Mouse (Mus musculus) limb, embryonic 10.5 days (tissue): ENCODE results near the gene Foxj1. TPM values are rescaled to one million over a fixed set of nuclear protein-coding genes. Genes with fewer than 3 reads are reported as not detected.
A peak's percentile ranks its signal among the peaks of the same experiment; 100 is the strongest.

Source experiments
- DNase-seq: peaks from one replicate; pipeline ENCODE4 v3.0.0-alpha.2; 2017; ENCODE audit warnings: low spot score
- H3K27ac ChIP-seq: fragments of 300-500 bp; sonication (generic); 2 replicates; pipeline ENCODE4 v1.5.1; 2016; ENCODE audit warnings: mild to moderate bottlenecking
- H3K27me3 ChIP-seq: fragments of 300-500 bp; sonication (generic); 2 replicates; pipeline ENCODE4 v1.6.1; 2016; ENCODE audit warnings: low read depth, mild to moderate bottlenecking; ENCODE audit not compliant: poor library complexity, severe bottlenecking
- H3K36me3 ChIP-seq: fragments of 300-500 bp; sonication (generic); 2 replicates; pipeline ENCODE4 v1.6.1; 2016; ENCODE audit warnings: mild to moderate bottlenecking, moderate library complexity
- H3K4me1 ChIP-seq: fragments of 300-500 bp; sonication (generic); 2 replicates; pipeline ENCODE4 v1.6.1; 2016
- H3K4me3 ChIP-seq: fragments of 300-500 bp; sonication (generic); 2 replicates; pipeline ENCODE4 v1.5.1; 2016; ENCODE audit warnings: mild to moderate bottlenecking, moderate library complexity
- H3K9me3 ChIP-seq: fragments of 300-500 bp; sonication (generic); replicated peaks from 2 replicates; pipeline ENCODE4 v1.6.1; 2016; ENCODE audit warnings: mild to moderate bottlenecking
- WGBS: fragments of 180-500 bp; shearing (Covaris S2); methylation state at CpG from one replicate; pipeline ENCODE4 v1.1.7; 2016; 5-methylcytosine and 5-hydroxymethylcytosine counted together
- polyA plus RNA-seq: library from polyadenylated mRNA; unstranded; fragments of >200 nt; fragmentation: Nextera tagmentation; extraction: Ambion mirVana; gene quantifications from 2 replicates; pipeline ENCODE4 v1.2.1, GENCODE M21; 2016

Gene Foxj1
- polyA plus RNA-seq, 1 experiment from 2014 or later, result 0.68 TPM

- Histone ChIP-seq H3K27ac (no peak overlapping the region), H3K36me3 (peaks cover 25% of the 10 kb centered on the region), H3K4me1 (peaks cover 12% of the 10 kb centered on the region), H3K9me3 (no peaks in the 10 kb centered on the region), H3K27me3 (peaks cover 4% of the 10 kb centered on the region; the same call in 1 of the 2 replicates), H3K4me3 (no peak overlapping the region)
- no peak for DNase-seq
- WGBS, result 91% methylated on average over 12 of the region's 12 CpGs
Measured at GRCm38 (mm10) chr11:116307762-116308531, 27.3 kb downstream of the Foxj1 start.

DNA sequence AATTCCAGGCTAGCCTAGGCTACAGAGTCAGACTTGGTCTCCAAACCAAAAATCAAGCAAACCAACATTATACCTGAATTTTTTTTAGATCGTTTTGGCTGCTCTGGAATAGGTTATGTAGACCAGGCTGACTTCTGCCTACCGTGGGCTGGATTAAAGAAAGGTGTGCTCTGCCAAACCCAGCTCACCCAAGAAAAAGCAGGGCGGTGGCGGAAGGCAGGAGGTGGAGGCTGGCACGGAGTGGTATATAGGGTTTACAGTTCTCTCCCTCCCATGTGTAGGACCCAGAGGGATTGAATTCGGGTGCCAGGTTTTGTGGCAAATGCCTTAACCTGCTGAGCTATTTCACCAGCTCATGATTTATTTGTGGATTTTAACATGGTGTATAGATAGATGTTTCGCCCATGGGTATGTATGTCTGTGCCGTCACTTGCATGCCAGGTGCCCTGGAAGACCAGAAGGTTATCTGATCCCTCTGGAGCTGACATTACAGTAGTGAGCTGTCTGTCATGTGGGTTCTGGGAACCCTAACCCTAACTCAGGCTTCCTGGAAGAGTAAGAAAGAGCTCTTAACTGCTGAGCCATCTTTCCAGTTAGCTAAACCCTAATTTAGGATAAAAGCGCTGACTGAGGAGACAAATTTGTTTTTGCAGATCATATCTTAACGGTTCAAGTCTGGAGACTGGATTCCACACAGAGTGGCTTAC, 28.0 kb downstream of the Foxj1 start, which contains the start of gene Exoc7:
TSS of gene Exoc7 (minus strand) at position 215 of the 707 bp plus-strand sequence.
- H3K27ac ChIP-seq, result peak within 1 kb of the TSS; percentile 82

DNA sequence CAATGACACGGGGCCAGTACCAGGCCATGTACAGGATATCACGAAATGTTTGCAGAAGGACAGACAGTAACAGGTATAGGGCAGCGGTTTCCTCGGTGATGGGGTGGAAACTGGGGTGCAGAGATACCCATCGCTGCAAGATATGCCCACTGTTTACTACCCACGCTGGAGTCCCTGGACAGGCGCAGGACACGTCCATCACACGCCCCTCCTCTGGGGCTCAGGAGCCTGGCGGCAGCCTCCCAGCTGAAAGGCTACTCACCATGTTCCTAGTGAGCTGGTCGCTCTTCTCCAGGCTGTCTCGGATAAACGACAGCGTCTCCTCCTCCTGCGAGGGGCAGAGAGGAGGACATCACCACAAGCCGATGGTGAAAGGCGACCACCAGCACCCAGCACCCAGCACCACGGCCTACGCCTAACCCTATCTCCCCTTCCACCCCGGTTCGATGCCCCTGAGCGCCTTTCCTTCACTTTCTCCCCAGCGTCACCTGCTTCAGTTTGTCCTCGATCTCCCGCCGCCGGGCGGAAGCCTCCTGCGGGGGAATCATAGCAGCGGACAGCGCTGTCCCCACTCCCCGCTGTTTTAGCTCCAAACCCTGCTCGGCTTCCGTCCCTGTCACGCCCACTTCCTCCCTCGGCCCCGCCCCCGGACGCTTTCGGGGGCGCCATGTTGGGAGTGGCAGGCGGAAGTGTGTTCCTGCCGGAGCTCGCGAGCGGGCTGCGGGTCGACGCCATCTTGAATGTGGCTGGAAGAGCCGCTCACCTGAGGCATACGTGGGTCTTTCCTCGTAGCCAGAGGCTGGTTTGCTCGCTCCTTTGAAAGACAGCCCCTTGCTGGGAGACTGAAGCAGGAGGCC, 28.8 kb downstream of the Foxj1 start:
- no peaks in the 10 kb centered on the region for H3K27me3 ChIP-seq
- H3K36me3 ChIP-seq, result peaks cover 40% of the 10 kb centered on the region
- H3K9me3 ChIP-seq, result no peaks in the 10 kb centered on the region
- peak overlapping the region; percentile 83 for H3K4me3 ChIP-seq
- DNase-seq, result peak; percentile 99
- H3K27ac ChIP-seq, result peak overlapping the region; percentile 82
- WGBS, result 3% methylated on average over 53 of the region's 53 CpGs
- H3K4me1 ChIP-seq, result peaks cover 12% of the 10 kb centered on the region

More for the DNA sequence above, 28.0 kb downstream of the Foxj1 start, which contains the start of gene Exoc7:
- Histone ChIP-seq H3K27me3 (no peaks in the 10 kb centered on the region), H3K4me1 (peaks cover 12% of the 10 kb centered on the region), H3K36me3 (peaks cover 32% of the 10 kb centered on the region), H3K9me3 (no peaks in the 10 kb centered on the region), H3K4me3 (peak within 1 kb of the TSS; percentile 83)
- DNase-seq, result no peak
- WGBS, result 87% methylated on average over 10 of the region's 10 CpGs

DNA sequence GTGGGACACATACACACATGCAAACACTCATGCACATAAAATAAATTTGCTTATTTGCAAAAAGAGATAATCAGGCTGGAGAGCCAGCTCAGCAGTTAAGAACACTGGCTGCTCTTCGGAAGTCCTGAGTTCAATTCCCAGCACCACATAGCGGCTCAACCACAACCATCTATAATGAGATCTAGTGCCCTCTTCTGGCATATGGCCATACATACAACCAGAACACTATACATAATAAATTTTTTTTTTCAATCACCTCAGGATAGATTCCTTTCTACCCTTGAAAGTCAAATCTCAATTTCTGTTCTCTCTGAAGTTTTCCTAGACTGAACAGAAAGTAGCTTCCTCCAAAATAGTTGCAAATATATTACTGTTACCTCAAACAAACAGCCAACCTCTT, 29.8 kb downstream of the Foxj1 start:
- H3K27ac ChIP-seq, result no peak overlapping the region
- H3K27me3 ChIP-seq, result no peaks in the 10 kb centered on the region
- 97% methylated on average over 2 of the region's 2 CpGs for WGBS
- no peaks in the 10 kb centered on the region for H3K9me3 ChIP-seq
- DNase-seq, result no peak
- peaks cover 12% of the 10 kb centered on the region for H3K4me1 ChIP-seq
- peak overlapping the region; percentile 83 for H3K4me3 ChIP-seq
- H3K36me3 ChIP-seq, result peaks cover 50% of the 10 kb centered on the region

- WGBS, result 94% methylated on average over 6 of the region's 6 CpGs
- Histone ChIP-seq H3K9me3 (no peaks in the 10 kb centered on the region), H3K36me3 (peaks cover 98% of the 10 kb centered on the region), H3K4me3 (no peak overlapping the region), H3K27me3 (no peaks in the 10 kb centered on the region), H3K27ac (no peak overlapping the region), H3K4me1 (peaks cover 8% of the 10 kb centered on the region; the same call in 1 of the 2 replicates)
- DNase-seq, result no peak
Measured at GRCm38 (mm10) chr11:116298621-116299020, 36.6 kb downstream of the Foxj1 start.

DNA sequence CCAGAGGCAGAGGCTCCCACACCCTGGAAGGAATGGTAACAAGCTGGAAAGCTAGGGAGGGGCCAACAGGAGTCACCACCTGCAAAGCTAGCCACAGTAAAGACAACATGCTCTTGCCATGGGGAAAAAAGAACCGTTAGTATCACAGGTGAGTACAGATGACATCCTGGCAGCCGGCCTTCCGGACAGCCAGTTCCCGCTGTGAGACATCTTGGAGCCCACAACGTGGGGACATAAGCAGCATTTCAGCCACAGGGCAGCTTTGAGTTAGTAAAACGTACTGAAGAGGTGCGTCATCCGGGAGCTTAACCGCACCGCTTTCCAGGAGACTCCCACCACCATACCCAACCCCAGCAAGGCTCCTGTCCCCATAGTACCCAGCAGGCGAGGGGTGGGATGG, 37.0 kb downstream of the Foxj1 start:
- DNase-seq, result no peak
- Histone ChIP-seq H3K27me3 (no peaks in the 10 kb centered on the region), H3K9me3 (no peaks in the 10 kb centered on the region), H3K4me1 (peaks cover 8% of the 10 kb centered on the region; the same call in 1 of the 2 replicates), H3K36me3 (peaks cover 98% of the 10 kb centered on the region), H3K4me3 (no peak overlapping the region), H3K27ac (no peak overlapping the region)
- 91% methylated on average over 11 of the region's 11 CpGs for WGBS

- Histone ChIP-seq H3K4me3 (no peak overlapping the region), H3K27ac (no peak overlapping the region), H3K36me3 (peaks cover 98% of the 10 kb centered on the region), H3K9me3 (no peaks in the 10 kb centered on the region), H3K4me1 (peaks cover 8% of the 10 kb centered on the region; the same call in 1 of the 2 replicates), H3K27me3 (no peaks in the 10 kb centered on the region)
- no peak for DNase-seq
- 83% methylated on average over 3 of the region's 3 CpGs for WGBS
Measured at GRCm38 (mm10) chr11:116297017-116297416, 38.2 kb downstream of the Foxj1 start.

DNA sequence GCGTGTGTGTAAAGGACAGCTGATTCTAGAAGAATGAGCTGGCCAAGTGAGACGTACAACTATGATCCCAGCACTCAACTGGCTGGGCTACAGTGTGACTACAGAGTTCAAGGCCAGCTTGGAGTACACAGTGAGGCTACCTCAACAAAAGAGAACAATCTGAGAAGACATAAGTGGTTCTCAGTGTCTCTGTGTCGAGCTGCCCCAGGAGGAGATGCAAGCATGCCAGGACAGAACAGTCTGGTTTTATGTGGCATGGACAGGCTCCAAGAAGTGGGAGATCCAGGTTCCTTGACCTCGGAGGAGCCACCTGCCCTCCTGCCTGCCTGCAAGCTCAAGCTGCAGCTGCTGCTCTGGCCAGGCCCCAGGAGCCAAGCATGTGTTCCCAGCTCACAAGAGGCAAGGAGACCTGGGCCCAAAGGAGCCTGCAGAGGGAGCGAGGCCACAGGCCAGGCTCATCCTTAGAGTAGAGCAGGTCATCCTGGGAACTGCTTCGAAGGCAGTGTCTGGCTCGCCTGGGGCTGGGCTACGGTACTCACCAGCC, 38.9 kb downstream of the Foxj1 start:
- H3K27ac ChIP-seq, result no peak overlapping the region
- peaks cover 98% of the 10 kb centered on the region for H3K36me3 ChIP-seq
- H3K4me1 ChIP-seq, result peaks cover 8% of the 10 kb centered on the region; the same call in 1 of the 2 replicates
- no peaks in the 10 kb centered on the region for H3K9me3 ChIP-seq
- 83% methylated on average over 8 of the region's 8 CpGs for WGBS
- no peak overlapping the region for H3K4me3 ChIP-seq
- no peaks in the 10 kb centered on the region for H3K27me3 ChIP-seq
- DNase-seq, result no peak

DNA sequence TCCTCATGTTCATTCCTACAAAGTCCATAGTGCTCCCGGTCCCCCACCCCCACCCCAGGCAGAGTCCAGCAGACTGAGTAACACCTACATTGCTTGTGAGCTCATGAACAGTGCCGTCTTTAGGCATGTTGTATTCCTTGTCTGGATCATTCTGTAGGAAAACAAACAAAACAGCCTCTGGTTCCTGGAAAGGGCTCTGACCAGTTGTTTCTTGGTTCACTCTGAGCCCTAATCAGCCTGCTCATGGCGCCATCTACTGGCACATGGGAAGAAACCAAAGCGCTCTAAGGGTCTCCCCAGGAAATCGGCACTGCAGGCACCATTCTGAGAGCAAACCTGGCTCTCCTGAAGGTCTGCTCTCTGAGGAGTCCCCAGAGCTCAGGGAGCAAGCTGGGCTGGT, 40.9 kb downstream of the Foxj1 start:
- Histone ChIP-seq H3K9me3 (no peaks in the 10 kb centered on the region), H3K4me1 (peaks cover 8% of the 10 kb centered on the region; the same call in 1 of the 2 replicates), H3K36me3 (peaks cover 98% of the 10 kb centered on the region), H3K4me3 (no peak overlapping the region), H3K27me3 (no peaks in the 10 kb centered on the region), H3K27ac (peak overlapping the region; percentile 37)
- DNase-seq, result peak; percentile 77
- 25% methylated on average over 5 of the region's 5 CpGs for WGBS

DNA sequence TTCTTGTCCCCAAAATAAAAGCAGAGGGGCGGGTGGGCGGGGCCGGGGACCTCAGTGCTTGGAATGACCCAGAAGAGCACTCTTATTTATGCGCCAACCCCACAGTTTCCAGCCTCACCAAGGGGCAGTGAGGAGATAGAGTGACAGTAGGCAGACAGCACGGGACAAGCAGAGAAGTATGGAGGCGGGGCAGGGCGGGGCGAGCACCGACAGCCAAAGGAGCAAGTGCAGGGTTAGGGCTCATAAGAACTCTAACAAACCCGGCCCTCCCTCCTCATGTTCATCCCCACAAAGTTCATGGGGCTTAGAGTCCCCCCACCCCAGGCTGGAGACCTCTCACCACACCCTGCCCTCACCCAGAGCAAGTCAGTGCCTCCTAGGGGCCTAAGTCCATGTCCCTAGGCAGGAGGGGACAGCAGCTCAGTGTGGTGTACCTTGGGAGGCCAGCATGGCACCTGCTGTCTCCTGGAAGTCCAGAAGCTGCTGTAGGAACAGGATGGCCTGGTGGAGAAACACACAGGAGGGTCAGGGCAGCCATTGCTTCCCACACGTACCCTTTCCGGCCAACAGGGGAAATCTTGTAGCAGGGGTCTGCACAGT, 41.6 kb downstream of the Foxj1 start:
- DNase-seq, result no peak
- Histone ChIP-seq H3K9me3 (no peaks in the 10 kb centered on the region), H3K4me3 (no peak overlapping the region), H3K27ac (peak overlapping the region; percentile 37), H3K4me1 (peaks cover 8% of the 10 kb centered on the region; the same call in 1 of the 2 replicates), H3K36me3 (peaks cover 98% of the 10 kb centered on the region), H3K27me3 (no peaks in the 10 kb centered on the region)
- 88% methylated on average over 12 of the region's 12 CpGs for WGBS

DNA sequence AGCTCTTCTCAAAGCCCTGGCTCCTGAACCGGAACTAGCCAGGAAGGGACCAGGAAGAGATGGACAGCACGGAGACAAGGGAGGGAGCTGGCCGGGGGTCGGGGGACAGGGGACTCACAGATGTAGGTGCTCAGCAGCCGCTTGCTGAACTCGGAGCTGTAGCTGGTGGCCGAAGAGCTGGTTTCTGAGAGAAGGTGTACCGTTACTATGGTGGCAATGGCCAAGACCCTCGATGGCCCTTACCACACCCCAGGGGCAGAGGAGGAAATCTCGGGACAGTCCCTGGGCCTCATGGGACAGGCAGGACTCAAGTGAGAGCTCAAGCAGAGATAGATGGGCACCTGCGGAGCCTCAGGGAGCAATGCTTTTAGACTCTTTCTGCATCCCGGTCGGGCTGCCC, 42.8 kb downstream of the Foxj1 start:
- H3K36me3 ChIP-seq, result peaks cover 99% of the 10 kb centered on the region
- H3K4me1 ChIP-seq, result peaks cover 10% of the 10 kb centered on the region; the same call in 1 of the 2 replicates
- WGBS, result 93% methylated on average over 13 of the region's 13 CpGs
- no peak overlapping the region for H3K4me3 ChIP-seq
- no peak overlapping the region for H3K27ac ChIP-seq
- no peaks in the 10 kb centered on the region for H3K9me3 ChIP-seq
- no peak for DNase-seq
- no peaks in the 10 kb centered on the region for H3K27me3 ChIP-seq

DNA sequence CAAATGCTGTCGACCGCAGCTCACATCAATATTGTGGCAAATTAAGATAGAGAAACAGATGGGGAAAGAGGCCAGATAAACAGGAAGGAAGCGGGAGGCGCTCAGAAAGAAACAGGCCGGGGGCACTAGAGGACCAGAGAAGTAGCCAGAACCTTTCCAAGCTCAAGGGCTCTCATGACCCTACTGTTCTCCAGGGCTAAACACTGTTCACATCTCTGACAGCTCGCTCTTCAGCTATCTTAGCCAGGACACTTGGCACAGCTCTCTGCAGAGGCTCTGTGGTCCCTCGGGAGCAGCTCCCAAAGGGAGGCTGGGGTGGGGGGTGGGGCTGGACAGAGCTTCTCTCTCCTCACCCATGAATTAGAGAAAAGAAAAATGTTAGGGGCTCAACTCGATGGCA, 44.6 kb downstream of the Foxj1 start:
- no peak overlapping the region for H3K4me3 ChIP-seq
- H3K36me3 ChIP-seq, result peaks cover 84% of the 10 kb centered on the region
- H3K27me3 ChIP-seq, result peaks cover 8% of the 10 kb centered on the region
- H3K4me1 ChIP-seq, result peaks cover 10% of the 10 kb centered on the region; the same call in 1 of the 2 replicates
- WGBS, result 73% methylated on average over 8 of the region's 8 CpGs
- H3K27ac ChIP-seq, result no peak overlapping the region
- no peak for DNase-seq
- no peaks in the 10 kb centered on the region for H3K9me3 ChIP-seq
